Mouse (Mus musculus): ENCODE results near the gene Mtfr2. TPM values are rescaled to one million over a fixed set of nuclear protein-coding genes. Genes with fewer than 3 reads are reported as not detected.

Gene Mtfr2
- total and polyA plus RNA-seq, 3 experiments = 10.3 to 17.1 TPM; not detected in 1

GRCm38 (mm10) chr10:20326226-20326625, 21.3 kb upstream of the Mtfr2 start:
- peaks cover 14% of the 10 kb centered on the region for H3K79me2 ChIP-seq (ENCODE audit: control insufficient read depth, insufficient read depth, low read length, poor library complexity)
- DNase-seq (ENCODE audit: low read depth, low spot score) = peak; percentile 51
- H3K9me3 ChIP-seq (replicated peaks; ENCODE audit: insufficient read depth, low read length) = no peaks in the 10 kb centered on the region
- H3K27ac ChIP-seq (ENCODE audit: control insufficient read depth, low read depth, low read length) = no peak overlapping the region
- H3K4me1 ChIP-seq (ENCODE audit: control insufficient read depth in 1 of 2, insufficient read depth in 2 of 2, low read length in 2 of 2) = peaks cover 0 to 17% of the 10 kb centered on the region in 2 experiments; a peak in 2 of 4 replicates
- H3K27me3 ChIP-seq (ENCODE audit: control insufficient read depth in 1 of 2, insufficient read depth in 2 of 2, low read length in 2 of 2) = no peaks in the 10 kb centered on the region
- H3K36me3 ChIP-seq (ENCODE audit: control insufficient read depth in 1 of 2, insufficient read depth in 2 of 2, low read length in 2 of 2) = peaks cover 37 to 72% of the 10 kb centered on the region in 2 experiments
- TF ChIP-seq MAZ (IDR thresholded peaks at IDR 0.05; ENCODE audit: low read depth, low read length) = no peak
- TF ChIP-seq EP300 (IDR thresholded peaks at IDR 0.05; ENCODE audit: low read depth in 1 of 2, low read length in 2 of 2) = peak in 1 of 2 experiments; percentile 16; a peak in 1 of 4 replicates
- 0 out of 2 replicates have a peak, but pooled peaks have one; percentile 23 for TF ChIP-seq NELFE (IDR thresholded peaks at IDR 0.05; ENCODE audit: low read depth, low read length)
- no peak overlapping the region for H3K9ac ChIP-seq (ENCODE audit: control insufficient read depth, low read depth, low read length, poor library complexity, severe bottlenecking)
- no peak overlapping the region for H3K4me3 ChIP-seq (ENCODE audit: control insufficient read depth in 1 of 2, insufficient read depth in 1 of 2, low read depth in 2 of 2, low read length in 2 of 2)

- no peak for DNase-seq (ENCODE audit: low read depth, low spot score)
- H3K4me3 ChIP-seq (ENCODE audit: control insufficient read depth in 1 of 2, insufficient read depth in 1 of 2, low read depth in 2 of 2, low read length in 2 of 2) = no peak overlapping the region
- peaks cover 11% of the 10 kb centered on the region for H3K79me2 ChIP-seq (ENCODE audit: control insufficient read depth, insufficient read depth, low read length, poor library complexity)
- H3K9me3 ChIP-seq (replicated peaks; ENCODE audit: insufficient read depth, low read length) = no peaks in the 10 kb centered on the region
- H3K4me1 ChIP-seq (ENCODE audit: control insufficient read depth in 1 of 2, insufficient read depth in 2 of 2, low read length in 2 of 2) = peaks cover 0 to 12% of the 10 kb centered on the region in 2 experiments; a peak in 2 of 4 replicates
- H3K9ac ChIP-seq (ENCODE audit: control insufficient read depth, low read depth, low read length, poor library complexity, severe bottlenecking) = no peak overlapping the region
- no peaks in the 10 kb centered on the region for H3K27me3 ChIP-seq (ENCODE audit: control insufficient read depth in 1 of 2, insufficient read depth in 2 of 2, low read length in 2 of 2)
- peaks cover 19 to 90% of the 10 kb centered on the region in 2 experiments for H3K36me3 ChIP-seq (ENCODE audit: control insufficient read depth in 1 of 2, insufficient read depth in 2 of 2, low read length in 2 of 2)
- TF ChIP-seq EP300 (IDR thresholded peaks at IDR 0.05; ENCODE audit: low read depth in 1 of 2, low read length in 2 of 2) (no peak), ZMIZ1 (IDR thresholded peaks at IDR 0.05; ENCODE audit: low read depth, low read length) (no peak), ETS1 (IDR thresholded peaks at IDR 0.05; ENCODE audit: low read depth, low read length) (no peak), GATA1 (IDR thresholded peaks at IDR 0.05; ENCODE audit: low read depth, low read length) (no peak), USF2 (IDR thresholded peaks at IDR 0.05; ENCODE audit: borderline replicate concordance in 1 of 2, insufficient read depth in 1 of 2, low read depth in 1 of 2, low read length in 2 of 2) (no peak), MEF2A (IDR thresholded peaks at IDR 0.05; ENCODE audit: extremely low read depth, insufficient replicate concordance, low read depth, low read length, poor library complexity, severe bottlenecking) (no peak), ZNF384 (IDR thresholded peaks at IDR 0.05; ENCODE audit: low read depth, low read length) (no peak), NRF1 (IDR thresholded peaks at IDR 0.05; ENCODE audit: insufficient read depth, low read depth, low read length, poor library complexity, severe bottlenecking) (no peak), TAL1 (IDR thresholded peaks at IDR 0.05; ENCODE audit: low read length) (no peak), CHD1 (IDR thresholded peaks at IDR 0.05; ENCODE audit: low read depth, low read length) (no peak), HCFC1 (IDR thresholded peaks at IDR 0.05; ENCODE audit: low read depth, low read length) (no peak), NELFE (IDR thresholded peaks at IDR 0.05; ENCODE audit: low read depth, low read length) (no peak), MYB (IDR thresholded peaks at IDR 0.05; ENCODE audit: low read depth, low read length) (no peak)
- no peak overlapping the region for H3K27ac ChIP-seq (ENCODE audit: control insufficient read depth, low read depth, low read length)
These were observed 16.3 kb upstream of the Mtfr2 start for GRCm38 (mm10) chr10:20331262-20331661.
